Mouse (Mus musculus) heart, postnatal 25 days (tissue): ENCODE data around the gene Zfp985. TPM values are rescaled to one million over a fixed set of nuclear protein-coding genes. Genes with fewer than 3 reads are reported as not detected.
"Not testable (repeated sequence)": the region's sequence is repeated elsewhere in the genome, so short reads cannot be mapped to it uniquely, and the experiment has no call there.

Source experiments
- DNase-seq: peaks from one replicate; pipeline ENCODE4 v3.0.0; 2022; ENCODE audit warnings: low spot score
- intact Hi-C: fragments of 180-260 bp; cut with DNase I; formaldehyde crosslinking; loops from one replicate; pipeline ENCODE4 v1.15.1; 2025
- total RNA-seq, 2 experiments: library from RNA; stranded (reverse); gene quantifications; 2 replicates each; pipeline ENCODE4 v1.2.3; 2021

The Zfp985 gene
- under 1 TPM; 0.28 to 0.31 TPM for total RNA-seq

GRCm38 (mm10) chr4:147553071-147553470 lies at the start of gene Zfp985:
Gene Zfp985, plus strand, starts transcription at chr4:147553277.
- intact Hi-C loops, DNase-seq: not testable (repeated sequence)

GRCm38 (mm10) chr4:147509174-147509573 lies 43.9 kb upstream of the Zfp985 start:
- intact Hi-C loops, result no loop called here

GRCm38 (mm10) chr4:147518981-147519380 lies 34.1 kb upstream of the Zfp985 start:
- DNase-seq, result no peak

More at GRCm38 (mm10) chr4:147509174-147509573, 43.9 kb upstream of the Zfp985 start:
- no peak for DNase-seq

GRCm38 (mm10) chr4:147520100-147520499 lies 33.0 kb upstream of the Zfp985 start:
- intact Hi-C loops, result loop anchor here (5.0 kb wide), 1 partner anchor 67 kb away; no protein-coding TSS in a partner anchor
- DNase-seq, result no peak

More at GRCm38 (mm10) chr4:147518981-147519380, 34.1 kb upstream of the Zfp985 start:
- intact Hi-C loops, result no loop called here

- no peak for DNase-seq
- intact Hi-C loops, result no loop called here
These were observed 28.0 kb upstream of the Zfp985 start for GRCm38 (mm10) chr4:147525125-147525524.

GRCm38 (mm10) chr4:147530366-147530765 lies 22.7 kb upstream of the Zfp985 start:
- intact Hi-C loops, result no loop called here
- DNase-seq, result no peak

- intact Hi-C loops, DNase-seq: not testable (repeated sequence)
These were observed 17.2 kb upstream of the Zfp985 start for GRCm38 (mm10) chr4:147535916-147536315.

- no peak for DNase-seq
- intact Hi-C loops, result no loop called here
These were observed 15.4 kb upstream of the Zfp985 start for GRCm38 (mm10) chr4:147537702-147538101.

- DNase-seq, intact Hi-C loops: not testable (repeated sequence)
These were observed 13.2 kb upstream of the Zfp985 start, which contains the start of gene Gm16503 for GRCm38 (mm10) chr4:147539918-147540317. Gene Gm16503, plus strand, starts transcription at chr4:147540218.

- intact Hi-C loops, result no loop called here
These were observed 12.0 kb upstream of the Zfp985 start for GRCm38 (mm10) chr4:147541105-147541504.

GRCm38 (mm10) chr4:147554361-147554760 lies 1.3 kb downstream of the Zfp985 start:
- intact Hi-C loops, DNase-seq: not testable (repeated sequence)

More at GRCm38 (mm10) chr4:147541105-147541504, 12.0 kb upstream of the Zfp985 start:
- no peak for DNase-seq

GRCm38 (mm10) chr4:147556921-147557320 lies 3.8 kb downstream of the Zfp985 start:
- intact Hi-C loops, DNase-seq: not testable (repeated sequence)

- intact Hi-C loops, DNase-seq: not testable (repeated sequence)
These were observed 4.9 kb downstream of the Zfp985 start for GRCm38 (mm10) chr4:147558011-147558410.

- intact Hi-C loops, DNase-seq: not testable (repeated sequence)
These were observed 6.0 kb downstream of the Zfp985 start for GRCm38 (mm10) chr4:147559096-147559495.

GRCm38 (mm10) chr4:147565426-147566220 lies 12.5 kb downstream of the Zfp985 start:
- intact Hi-C loops, result no loop called here
- DNase-seq, result no peak

GRCm38 (mm10) chr4:147571156-147571555 lies 18.1 kb downstream of the Zfp985 start:
- intact Hi-C loops, DNase-seq: not testable (repeated sequence)

- DNase-seq, intact Hi-C loops: not testable (repeated sequence)
These were observed 26.3 kb downstream of the Zfp985 start for GRCm38 (mm10) chr4:147579371-147579770.

GRCm38 (mm10) chr4:147586511-147587473 lies 33.7 kb downstream of the Zfp985 start:
- intact Hi-C loops, result loop anchor here (5.0 kb wide), 1 partner anchor 64 kb away; no protein-coding TSS in a partner anchor
- no peak for DNase-seq

- DNase-seq, intact Hi-C loops: not testable (repeated sequence)
These were observed 41.6 kb downstream of the Zfp985 start for GRCm38 (mm10) chr4:147594630-147595029.

GRCm38 (mm10) chr4:147597685-147598084 lies 44.6 kb downstream of the Zfp985 start:
- no peak for DNase-seq
- intact Hi-C loops, result no loop called here
